Mouse (Mus musculus) testis, postnatal 10 days (tissue): ENCODE measurements around the gene Arhgap45.

Experiments
- DNase-seq: peaks from one replicate; pipeline ENCODE4 v3.0.0; 2021; ENCODE audit warnings: low spot score

The Arhgap45 gene

DNA sequence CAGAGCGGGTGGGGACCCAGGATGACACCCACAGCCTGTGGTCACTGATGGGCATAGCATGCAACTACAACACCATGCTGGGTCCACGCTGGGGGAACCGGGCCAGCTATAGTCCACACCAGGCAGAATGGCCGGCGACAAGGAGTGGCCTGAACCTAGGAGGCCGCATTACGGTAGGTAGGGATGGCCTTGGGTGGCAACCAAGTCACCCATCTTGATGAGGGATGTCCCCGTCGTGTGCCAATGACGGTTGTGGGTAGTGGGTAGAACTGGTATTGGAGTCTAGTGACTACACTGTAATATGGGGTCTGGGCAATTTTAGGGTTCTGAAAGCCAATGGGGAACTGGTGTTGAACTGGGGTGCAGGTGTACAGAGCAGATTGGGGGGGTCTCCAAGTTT, 478 bp downstream of the Arhgap45 start:
- no peak for DNase-seq

GRCm38 (mm10) chr10:80017361-80017760, 908 bp downstream of the Arhgap45 start:
- no peak for DNase-seq

- no peak for DNase-seq
These were observed 1.3 kb downstream of the Arhgap45 start for GRCm38 (mm10) chr10:80017771-80018170.

DNA sequence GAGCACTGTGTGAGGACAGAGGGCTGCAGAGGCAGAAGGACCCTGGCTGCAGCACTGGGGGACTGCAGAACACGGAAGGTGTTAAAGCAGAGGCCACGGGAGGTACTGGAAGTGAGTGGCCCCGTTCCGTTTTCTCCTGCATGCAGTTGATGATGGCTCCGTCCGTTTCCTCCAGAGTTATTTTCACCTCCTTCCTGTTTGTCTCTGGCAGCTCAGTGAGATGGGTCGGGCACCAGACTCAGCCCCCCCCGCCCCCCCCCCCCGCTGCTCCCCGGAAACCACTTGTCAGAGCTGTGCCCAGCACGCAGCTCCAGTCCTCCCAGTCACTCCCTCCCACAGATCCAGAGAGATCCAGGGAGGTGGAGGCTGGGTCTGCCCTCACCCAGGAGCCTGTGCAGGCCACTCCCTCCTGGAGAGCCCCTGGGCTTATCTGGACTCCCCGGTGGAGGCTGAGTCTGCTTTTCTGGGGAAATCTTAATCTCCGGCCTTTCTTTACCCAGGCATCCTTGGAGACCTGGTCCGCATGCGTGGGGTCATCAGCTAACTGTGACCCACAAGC, 2.4 kb downstream of the Arhgap45 start:
- no peak for DNase-seq

GRCm38 (mm10) chr10:80019471-80020131, 3.1 kb downstream of the Arhgap45 start:
- no peak for DNase-seq

- DNase-seq: no peak
These were observed 3.7 kb downstream of the Arhgap45 start for GRCm38 (mm10) chr10:80020191-80020590.

GRCm38 (mm10) chr10:80020603-80021319, 4.3 kb downstream of the Arhgap45 start:
- no peak for DNase-seq

GRCm38 (mm10) chr10:80021320-80021641, 4.8 kb downstream of the Arhgap45 start:
- no peak for DNase-seq

DNA sequence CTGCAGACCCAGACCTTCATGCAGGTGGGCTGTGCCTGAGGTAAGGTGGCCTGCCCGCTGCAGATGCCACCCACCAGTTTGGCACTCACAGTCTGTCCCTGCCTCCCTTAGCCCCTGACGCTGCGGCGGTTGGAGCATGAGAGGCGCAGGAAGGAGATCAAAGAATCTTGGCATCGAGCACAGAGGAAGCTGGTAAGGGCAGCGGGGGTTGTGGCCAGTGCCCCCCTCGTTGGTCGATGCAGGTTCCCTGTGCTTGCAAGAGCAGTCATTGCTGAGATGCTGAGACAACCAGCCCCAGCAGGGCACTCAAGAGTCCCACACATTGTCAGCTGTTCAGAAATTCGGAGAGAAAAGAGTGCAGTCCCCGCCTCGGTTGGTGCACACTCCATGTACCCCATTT, 5.7 kb downstream of the Arhgap45 start:
- DNase-seq: no peak

GRCm38 (mm10) chr10:80022806-80023205, 6.4 kb downstream of the Arhgap45 start:
- no peak for DNase-seq

DNA sequence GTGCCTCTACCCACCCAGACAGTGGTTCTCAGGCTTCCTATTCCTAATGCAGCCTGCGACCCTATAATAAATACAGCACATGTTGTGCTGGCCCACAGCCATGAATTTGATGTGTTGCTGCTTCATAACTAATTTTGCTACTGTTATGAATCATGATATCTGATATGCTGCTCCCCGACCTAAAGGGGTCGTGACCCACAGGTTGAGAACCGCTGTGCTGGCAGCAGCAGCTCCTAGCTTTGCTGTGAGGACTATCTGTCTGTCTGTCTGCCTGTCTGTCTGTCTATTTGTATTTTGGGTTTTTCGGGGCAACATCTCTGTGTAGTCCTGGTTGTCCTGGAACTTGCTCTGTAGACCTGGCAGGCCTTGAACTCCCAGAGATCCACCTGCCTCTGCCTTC, 7.3 kb downstream of the Arhgap45 start:
- DNase-seq: no peak

- DNase-seq: no peak
These were observed 8.0 kb downstream of the Arhgap45 start for GRCm38 (mm10) chr10:80024229-80025043.

DNA sequence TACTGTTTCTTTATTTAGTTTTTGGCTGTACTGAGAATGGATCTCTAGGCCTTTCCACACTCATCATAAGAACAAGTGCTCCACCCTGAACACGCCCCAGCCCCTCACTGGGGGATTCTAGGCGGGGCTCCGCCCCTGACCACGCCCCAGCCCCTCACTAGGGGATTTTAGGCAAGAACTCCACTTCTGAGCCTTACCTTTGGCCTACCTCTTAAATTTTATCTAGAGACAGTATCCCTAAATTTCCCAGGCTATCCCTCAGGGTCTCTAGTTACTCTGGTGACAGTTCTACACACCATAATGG, 8.5 kb downstream of the Arhgap45 start:
- DNase-seq: no peak

DNA sequence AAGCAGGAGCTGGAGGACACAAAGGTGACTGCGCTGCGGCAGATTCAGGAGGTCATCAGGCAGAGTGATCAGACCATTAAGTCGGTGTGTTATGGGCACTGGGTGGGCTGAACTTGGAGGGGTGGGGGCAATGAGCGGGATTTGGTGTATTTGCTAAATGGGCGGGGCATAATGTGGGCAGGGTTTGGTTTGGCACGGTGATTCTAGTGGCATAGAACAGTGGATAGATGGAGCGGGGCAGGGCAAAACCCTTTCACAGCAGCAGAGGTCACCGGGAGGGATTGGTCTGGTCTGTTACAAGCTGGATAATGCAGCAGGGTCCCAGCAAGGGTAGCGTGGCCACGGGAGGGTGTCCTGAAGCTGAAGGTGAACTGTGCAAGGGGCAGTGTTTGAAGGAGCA, 9.0 kb downstream of the Arhgap45 start:
- DNase-seq: no peak

- DNase-seq: peak; percentile 75
These were observed 9.4 kb downstream of the Arhgap45 start for GRCm38 (mm10) chr10:80025889-80026288.

GRCm38 (mm10) chr10:80027681-80028520, 11.4 kb downstream of the Arhgap45 start:
- DNase-seq: no peak

DNA sequence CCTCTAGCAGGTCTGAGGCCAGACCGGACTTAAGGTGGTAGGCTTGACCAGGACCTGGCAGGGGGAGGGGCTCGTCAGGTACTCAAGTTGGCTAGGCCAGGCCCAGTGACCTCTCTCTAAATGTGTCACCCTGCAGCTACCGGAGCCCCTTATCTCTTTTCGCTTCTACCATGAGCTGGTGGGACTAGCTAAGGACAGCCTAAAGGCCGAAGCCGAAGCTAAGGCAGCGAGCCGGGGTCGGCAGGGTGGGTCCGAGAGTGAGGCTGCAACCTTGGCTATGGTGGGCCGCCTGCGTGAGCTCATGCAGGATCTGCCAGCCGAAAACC, 12.0 kb downstream of the Arhgap45 start:
- no peak for DNase-seq

DNA sequence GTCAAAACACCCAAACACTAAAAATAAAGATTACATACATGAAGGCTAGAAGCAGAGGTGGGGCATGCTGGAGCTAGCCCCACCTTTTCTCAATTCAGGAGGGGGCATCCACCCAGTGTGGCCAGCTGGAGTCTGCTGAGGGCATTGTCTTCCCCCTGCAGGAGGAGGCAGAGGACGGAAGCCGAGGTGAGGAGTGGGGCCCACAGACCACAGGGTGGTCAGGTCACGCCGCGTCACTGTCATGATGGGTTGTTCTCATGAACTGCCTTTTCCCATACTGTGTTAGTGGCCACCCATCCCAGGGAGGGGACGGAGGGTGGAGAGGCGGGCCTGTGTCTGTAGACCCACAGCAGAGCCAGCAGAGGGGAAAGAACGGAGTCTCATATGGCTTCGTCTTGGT, 13.7 kb downstream of the Arhgap45 start:
- DNase-seq: no peak

DNA sequence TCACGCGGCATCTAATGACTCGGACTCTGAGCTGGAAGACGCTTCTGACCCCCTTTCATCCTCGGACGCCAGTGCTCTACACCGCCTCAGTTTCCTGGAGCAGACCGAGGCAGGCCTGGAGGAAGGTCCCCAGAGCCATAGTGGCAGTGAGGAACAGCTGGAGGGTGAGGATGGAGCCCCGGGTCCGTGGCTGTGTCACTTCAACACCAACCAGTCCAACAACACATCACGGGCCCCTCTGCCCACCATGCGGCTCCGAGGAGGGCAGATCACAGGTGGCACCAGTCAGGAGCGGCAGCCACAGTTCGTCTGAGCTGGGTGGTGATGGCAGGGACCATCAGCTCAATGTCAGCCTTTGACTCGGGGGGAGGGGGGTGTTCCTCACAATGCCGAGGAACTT, 14.3 kb downstream of the Arhgap45 start:
- DNase-seq: no peak

GRCm38 (mm10) chr10:80032799-80033480, 16.5 kb downstream of the Arhgap45 start:
- DNase-seq: peak; percentile 73

DNA sequence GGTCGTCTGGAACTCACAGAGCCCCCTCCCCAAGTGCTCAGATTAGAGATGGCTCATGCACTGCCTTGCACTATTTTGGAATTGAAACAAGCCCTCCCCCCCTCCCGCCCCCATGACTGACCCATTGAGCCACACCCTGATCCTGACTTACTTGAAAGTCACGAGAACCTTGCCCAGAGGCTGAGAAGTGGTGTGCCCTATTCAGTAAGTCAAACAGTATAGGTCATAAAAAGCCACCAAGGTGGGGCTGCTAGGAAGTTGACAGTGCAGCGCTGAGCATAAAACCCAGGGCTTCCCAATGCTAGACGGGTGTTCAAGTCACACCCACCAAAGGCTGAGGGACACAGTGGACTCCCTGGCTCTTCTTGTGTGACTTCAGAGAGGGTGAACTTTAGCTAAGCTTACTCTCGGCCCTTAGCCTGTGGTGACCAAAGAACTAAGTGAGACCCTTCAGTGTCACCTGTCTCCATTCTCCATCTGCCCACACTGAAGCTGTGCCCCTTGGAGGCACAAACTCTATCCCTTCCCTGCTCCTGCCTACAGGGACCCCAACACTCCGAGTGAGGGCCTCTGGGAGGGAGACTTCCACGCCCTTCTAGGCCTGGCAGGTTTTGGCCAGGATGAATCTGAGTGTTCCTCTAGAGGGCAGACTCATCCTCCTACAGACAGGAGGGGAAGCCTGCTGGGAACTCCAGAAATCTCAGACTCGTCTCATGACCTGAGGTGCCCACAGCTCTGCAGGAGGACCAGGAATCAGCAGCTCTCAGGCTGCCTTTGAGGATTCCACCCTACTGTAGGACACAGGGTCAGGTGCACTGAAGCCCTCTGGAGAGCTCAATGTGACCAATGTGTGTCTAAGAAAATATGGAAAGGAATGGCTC, 17.3 kb downstream of the Arhgap45 start:
- peak; percentile 55 for DNase-seq
